Mouse (Mus musculus) heart, postnatal 36 days (tissue): ENCODE data around the gene Abcb1a. TPM values are rescaled to one million over a fixed set of nuclear protein-coding genes. Genes with fewer than 3 reads are reported as not detected.
"Not testable (repeated sequence)": the region's sequence is repeated elsewhere in the genome, so short reads cannot be mapped to it uniquely, and the experiment has no call there.

Source experiments
- DNase-seq, 2 experiments: peaks; one replicate each; pipeline ENCODE4 v3.0.0; 2021 to 2022
- intact Hi-C: fragments of 180-260 bp; cut with DNase I; formaldehyde crosslinking; loops from one replicate; pipeline ENCODE4 v1.15.1; 2025
- total RNA-seq, 2 experiments: library from RNA; stranded (reverse); gene quantifications; 2 replicates each; pipeline ENCODE4 v1.2.3; 2021

Abcb1a gene
- total RNA-seq, 2 experiments from 2014 or later = 11.2 to 11.8 TPM

DNA sequence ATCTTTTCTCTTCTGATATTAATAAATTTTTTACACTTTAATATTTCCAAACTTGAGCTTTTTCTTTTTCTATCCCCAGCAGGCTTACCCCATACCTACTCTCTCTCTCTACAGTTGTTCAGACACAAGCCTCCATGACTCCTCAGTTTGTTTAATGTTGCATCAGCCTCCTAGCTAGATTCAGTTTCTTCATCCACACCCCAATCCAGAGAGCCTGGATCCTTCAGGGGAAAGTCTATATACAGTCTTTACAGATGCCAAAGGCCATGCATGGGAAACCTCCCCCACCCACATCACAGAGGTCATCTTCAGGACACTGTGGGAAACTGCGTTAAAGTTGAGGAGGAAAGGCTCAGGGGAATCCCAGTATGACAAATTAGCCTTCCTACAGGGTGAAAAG lies 62.3 kb downstream of the Abcb1a start:
- no peak for DNase-seq
- intact Hi-C loops = no loop called here

DNA sequence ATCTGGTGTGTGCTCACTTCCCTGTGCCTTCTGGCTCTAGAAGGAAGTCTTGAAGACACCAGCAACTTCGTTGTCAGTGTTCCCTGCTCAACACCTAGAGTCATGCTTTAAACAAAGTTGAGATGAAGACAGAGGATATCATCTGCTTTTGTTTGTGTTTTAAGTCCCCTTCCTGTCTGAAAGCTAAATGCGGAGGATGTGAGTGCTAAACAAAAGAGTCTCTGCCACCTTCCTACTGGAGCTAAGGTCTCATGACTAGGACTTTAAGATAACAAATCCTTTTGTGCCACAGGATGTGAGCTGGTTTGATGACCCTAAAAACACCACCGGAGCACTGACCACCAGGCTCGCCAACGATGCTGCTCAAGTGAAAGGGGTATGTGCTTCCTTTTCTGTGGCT lies 63.0 kb downstream of the Abcb1a start:
- DNase-seq = no peak
- intact Hi-C loops = no loop called here

DNA sequence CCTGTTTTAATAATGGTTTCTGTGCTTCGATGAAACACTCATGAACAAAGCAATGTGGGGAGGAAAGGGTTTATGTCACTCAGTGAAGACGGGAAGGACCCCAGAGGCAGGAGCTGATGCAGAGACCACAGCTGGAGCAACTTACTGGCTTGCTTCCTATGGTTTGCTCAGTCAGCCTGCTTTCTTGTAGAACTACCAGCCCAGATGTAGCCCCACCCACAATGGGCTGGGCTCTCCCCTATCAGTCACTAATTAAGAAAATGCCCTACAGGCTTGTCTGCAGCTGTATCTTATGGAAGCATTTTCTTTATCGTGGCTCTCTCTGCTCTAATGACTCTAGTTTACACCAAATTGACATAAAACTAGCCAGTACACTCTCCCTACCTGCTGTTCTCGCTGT lies 67.9 kb downstream of the Abcb1a start:
- DNase-seq = no peak
- intact Hi-C loops = no loop called here

DNA sequence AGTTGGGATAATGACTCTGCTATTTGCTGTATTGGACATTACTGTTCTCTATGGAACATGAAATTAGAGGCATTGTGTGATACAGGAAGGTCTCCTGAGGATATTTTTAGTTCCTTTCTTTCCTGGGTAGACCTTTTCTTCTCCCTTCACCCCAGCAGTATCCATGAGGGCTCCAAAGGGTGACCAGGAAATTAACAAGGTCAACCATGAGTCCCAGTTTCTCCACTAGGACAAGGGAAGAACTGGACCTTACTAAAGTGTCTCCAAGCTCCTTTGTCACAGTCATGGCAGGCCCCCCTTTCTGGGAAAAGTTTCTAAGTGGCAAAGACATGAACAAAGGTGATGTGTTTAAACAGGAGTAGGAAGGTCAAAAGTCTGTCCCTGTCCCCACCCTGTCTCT lies 72.8 kb downstream of the Abcb1a start:
- intact Hi-C loops = no loop called here

DNA sequence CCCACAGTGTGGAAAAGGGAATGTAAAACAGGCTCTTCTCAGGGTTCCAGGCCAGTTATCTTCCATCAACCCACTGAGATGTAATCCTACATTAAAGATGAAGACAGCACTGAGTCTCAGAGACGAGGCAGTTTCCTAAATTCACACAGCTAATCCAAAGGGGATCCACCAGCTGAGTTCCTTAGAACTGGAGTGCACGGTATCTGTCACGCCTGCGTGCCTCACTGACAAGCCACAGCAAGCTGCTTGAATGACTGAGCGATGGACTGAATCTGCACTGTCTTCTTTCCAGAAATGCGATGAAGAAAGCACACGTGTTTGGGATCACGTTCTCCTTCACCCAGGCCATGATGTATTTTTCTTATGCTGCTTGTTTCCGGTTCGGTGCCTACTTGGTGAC lies 73.4 kb downstream of the Abcb1a start:
- DNase-seq, intact Hi-C loops: not testable (repeated sequence)

More for the DNA sequence above, 72.8 kb downstream of the Abcb1a start:
- DNase-seq = no peak

DNA sequence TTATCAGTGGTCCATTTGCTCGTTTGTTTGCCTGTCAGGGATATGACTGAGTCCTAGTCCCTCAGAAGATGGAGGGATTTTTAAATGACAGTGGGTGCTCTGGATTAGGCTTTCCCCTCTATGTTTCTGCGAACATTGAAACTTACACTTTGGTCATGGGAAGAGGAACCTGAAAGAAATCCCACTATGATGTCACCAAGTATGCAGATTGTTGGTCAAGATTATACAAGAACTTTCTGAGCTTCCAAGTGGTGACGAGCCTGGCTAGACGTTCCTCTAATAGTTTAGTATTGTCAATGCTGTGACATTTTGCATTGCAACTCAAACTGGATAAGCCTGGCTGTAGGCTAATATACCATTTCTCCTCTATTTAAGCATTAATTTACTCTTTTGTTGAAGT lies 76.5 kb downstream of the Abcb1a start:
- no peak for DNase-seq
- intact Hi-C loops = loop anchor here (5.0 kb wide), 1 partner anchor 54 kb away; no protein-coding TSS in a partner anchor

DNA sequence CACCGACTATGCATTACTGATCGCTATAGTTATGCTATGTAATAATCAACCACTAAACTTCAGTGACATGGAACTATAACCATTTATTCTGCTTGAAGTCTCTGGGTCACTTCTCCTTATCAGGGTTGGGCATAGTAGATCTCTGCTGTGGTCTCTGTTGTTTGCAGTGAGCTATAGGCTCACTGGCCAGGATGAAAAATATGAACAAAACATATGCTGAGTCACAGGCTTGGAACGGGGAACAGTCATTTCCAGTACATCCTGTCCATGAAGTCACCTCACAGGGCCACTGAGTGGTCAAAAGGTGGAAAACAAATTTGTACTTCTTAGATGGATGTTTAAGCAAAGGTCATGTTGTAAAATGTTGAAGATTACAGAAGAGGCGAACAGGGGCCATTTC lies 77.2 kb downstream of the Abcb1a start:
- intact Hi-C loops = loop anchor here (5.0 kb wide), 1 partner anchor 55 kb away; no protein-coding TSS in a partner anchor
- DNase-seq = no peak

DNA sequence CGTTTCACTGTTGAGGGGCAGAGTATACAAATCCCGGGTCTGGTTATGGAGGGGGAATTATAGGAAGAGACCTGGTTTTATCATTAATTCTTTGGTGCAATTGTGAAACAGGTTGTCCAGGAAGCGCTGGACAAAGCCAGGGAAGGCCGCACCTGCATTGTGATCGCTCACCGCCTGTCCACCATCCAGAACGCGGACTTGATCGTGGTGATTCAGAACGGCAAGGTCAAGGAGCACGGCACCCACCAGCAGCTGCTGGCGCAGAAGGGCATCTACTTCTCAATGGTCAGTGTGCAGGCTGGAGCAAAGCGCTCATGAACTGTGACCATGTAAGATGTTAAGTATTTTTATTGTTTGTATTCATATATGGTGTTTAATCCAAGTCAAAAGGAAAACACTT lies 87.4 kb downstream of the Abcb1a start:
- intact Hi-C loops, DNase-seq: not testable (repeated sequence)

DNA sequence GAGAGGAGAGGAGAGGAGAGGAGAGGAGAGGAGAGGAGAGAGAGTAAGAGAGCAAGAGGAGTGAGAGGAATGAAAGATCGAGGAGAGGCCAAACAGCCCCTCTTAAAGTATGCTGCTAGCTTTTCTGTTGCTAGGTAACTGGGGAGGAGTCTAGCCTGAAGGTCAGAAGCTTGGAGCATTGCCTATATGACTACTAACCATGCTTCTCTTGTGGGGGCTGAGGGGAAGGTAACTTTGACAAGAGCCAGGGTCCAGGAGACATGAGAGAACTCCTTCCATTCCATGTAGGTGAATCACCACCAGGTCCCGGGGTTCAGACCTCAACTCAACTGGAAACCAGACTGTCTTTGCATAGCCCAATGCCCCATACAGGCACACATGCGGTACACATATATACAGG lies 113.0 kb downstream of the Abcb1a start:
- no peak for DNase-seq
- intact Hi-C loops = no loop called here

DNA sequence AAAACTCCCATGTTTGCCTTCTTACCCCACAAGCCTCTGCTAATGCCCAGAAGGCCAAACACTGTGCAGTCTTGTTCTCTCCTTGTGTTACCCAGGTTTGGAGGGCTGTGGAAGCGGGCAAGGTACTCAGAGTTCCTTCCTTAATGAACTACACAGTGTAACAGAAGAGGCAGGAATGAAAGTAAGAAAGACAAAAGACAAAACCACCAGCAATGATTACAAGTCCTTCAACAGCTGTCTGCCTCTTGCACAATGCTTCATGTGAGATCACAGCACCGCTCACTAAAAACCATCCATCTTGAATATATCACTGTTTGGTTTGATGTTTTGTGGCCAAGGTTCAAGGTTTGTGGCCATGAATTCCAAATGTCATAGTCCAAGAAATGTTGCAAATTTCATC lies 118.4 kb downstream of the Abcb1a start:
- intact Hi-C loops = no loop called here

DNA sequence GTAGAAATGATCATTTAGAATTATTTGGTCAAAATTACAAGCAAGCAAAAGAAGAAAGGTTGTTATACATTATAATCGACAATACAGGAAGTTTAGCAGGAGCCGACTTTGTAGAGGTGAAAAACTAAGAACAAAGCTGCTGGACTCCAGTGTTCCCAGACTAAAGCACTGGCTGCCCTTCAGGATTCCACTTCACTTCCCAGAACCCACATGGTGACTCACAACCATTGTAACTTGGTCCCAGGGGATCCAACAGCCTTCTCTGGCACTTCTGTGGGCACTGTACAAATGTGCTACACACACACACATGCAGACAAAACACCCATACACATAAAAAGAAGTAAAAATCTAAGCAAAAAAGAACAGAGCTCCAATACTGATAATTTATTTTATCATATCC lies 118.9 kb downstream of the Abcb1a start:
- intact Hi-C loops = no loop called here
- no peak for DNase-seq

More for the DNA sequence above, 118.4 kb downstream of the Abcb1a start:
- no peak for DNase-seq

DNA sequence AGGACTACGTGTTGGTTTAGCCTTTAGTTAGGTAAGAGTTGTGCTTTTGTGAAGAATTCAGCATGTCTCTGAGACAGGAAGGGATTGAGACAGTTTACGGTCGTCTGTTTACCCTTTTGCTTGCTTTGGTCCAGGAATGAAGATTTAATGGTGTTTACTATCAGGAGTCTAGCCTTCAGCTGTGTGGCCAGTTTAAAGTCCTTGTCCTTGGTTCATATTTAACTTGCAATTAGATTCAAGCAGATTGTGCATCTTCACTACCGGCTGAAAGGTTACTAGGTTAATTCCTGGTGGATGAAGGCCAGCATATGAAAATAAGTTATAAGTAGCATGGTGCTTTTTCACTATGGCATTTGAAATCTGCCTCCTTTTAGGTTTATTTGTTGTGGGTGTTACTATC lies 132.4 kb downstream of the Abcb1a start:
- intact Hi-C loops = no loop called here
- no peak for DNase-seq

Other genes starting within 250 kb of the Abcb1a start
- gene Dbf4, start 237.4 kb upstream of the Abcb1a start, total RNA-seq = 1 to 10 TPM; 1.1 to 1.9 TPM
- gene Slc25a40, start 237.2 kb upstream of the Abcb1a start, total RNA-seq = 10 to 100 TPM in 1 of 2 experiments, 1 to 10 TPM in 1; 9.6 to 10.0 TPM
- under 1 TPM; 0.27 to 0.50 TPM for gene Rundc3b, start 37.1 kb upstream of the Abcb1a start, total RNA-seq
- gene Abcb1b, start 138.1 kb downstream of the Abcb1a start, total RNA-seq = 1 to 10 TPM; 2.7 to 6.7 TPM
- gene Abcb4, start 233.6 kb downstream of the Abcb1a start, total RNA-seq = 10 to 100 TPM; 12.6 to 14.0 TPM